Mouse (Mus musculus): ENCODE results near the gene Adamts1. TPM values are rescaled to one million over a fixed set of nuclear protein-coding genes. Genes with fewer than 3 reads are reported as not detected.

Adamts1 gene
- total RNA-seq, 2 experiments from 2014 or later = 6.5 to 8.2 TPM

GRCm38 (mm10) chr16:85772272-85772671 is 30.6 kb downstream of the Adamts1 start:
- DNase-seq = peak; percentile 51
- intact Hi-C loops (cut with DNase I) = no loop called here

- no peak for DNase-seq
- intact Hi-C loops (cut with DNase I) = no loop called here
These were observed 35.6 kb downstream of the Adamts1 start for GRCm38 (mm10) chr16:85767341-85767740.

GRCm38 (mm10) chr16:85765697-85766096 is 37.2 kb downstream of the Adamts1 start:
- no peak for DNase-seq
- intact Hi-C loops (cut with DNase I) = no loop called here

GRCm38 (mm10) chr16:85765167-85765566 is 37.7 kb downstream of the Adamts1 start:
- intact Hi-C loops (cut with DNase I) = no loop called here
- no peak for DNase-seq

GRCm38 (mm10) chr16:85762052-85762665 is 40.8 kb downstream of the Adamts1 start:
- intact Hi-C loops (cut with DNase I) = no loop called here
- DNase-seq = no peak

GRCm38 (mm10) chr16:85760961-85761580 is 41.8 kb downstream of the Adamts1 start:
- DNase-seq = no peak
- intact Hi-C loops (cut with DNase I) = no loop called here

- intact Hi-C loops (cut with DNase I) = no loop called here
These were observed 46.7 kb downstream of the Adamts1 start for GRCm38 (mm10) chr16:85756101-85756819.

GRCm38 (mm10) chr16:85749335-85749734 is 53.6 kb downstream of the Adamts1 start:
- no peak for DNase-seq
- intact Hi-C loops (cut with DNase I) = no loop called here

More at GRCm38 (mm10) chr16:85756101-85756819, 46.7 kb downstream of the Adamts1 start:
- peak; percentile 39 for DNase-seq

GRCm38 (mm10) chr16:85747589-85748360 is 55.1 kb downstream of the Adamts1 start:
- intact Hi-C loops (cut with DNase I) = no loop called here
- peak; percentile 90 for DNase-seq

GRCm38 (mm10) chr16:85746386-85746785 is 56.5 kb downstream of the Adamts1 start:
- DNase-seq = no peak
- intact Hi-C loops (cut with DNase I) = no loop called here

Other genes starting within 250 kb of the Adamts1 start
- gene Cyyr1, start 249.7 kb downstream of the Adamts1 start, total RNA-seq (2021) = 1 to 10 TPM; 3.9 to 5.1 TPM
- 1 to 10 TPM; 2.0 to 2.5 TPM for gene Adamts5, start 98.7 kb upstream of the Adamts1 start, total RNA-seq (2021)

Data from left cerebral cortex, postnatal 4 days (tissue).